Mouse (Mus musculus): ENCODE data around the gene Akap1.

Gene Akap1

GRCm38 (mm10) chr11:88878011-88878410, 13.6 kb upstream of the Akap1 start:
- no peak for DNase-seq (ENCODE audit: low read depth, low spot score)

GRCm38 (mm10) chr11:88873667-88874030, 9.3 kb upstream of the Akap1 start:
- no peak for DNase-seq (ENCODE audit: low read depth, low spot score)

GRCm38 (mm10) chr11:88873027-88873666, 8.8 kb upstream of the Akap1 start:
- peak; percentile 81 for DNase-seq (ENCODE audit: low read depth, low spot score)

DNA sequence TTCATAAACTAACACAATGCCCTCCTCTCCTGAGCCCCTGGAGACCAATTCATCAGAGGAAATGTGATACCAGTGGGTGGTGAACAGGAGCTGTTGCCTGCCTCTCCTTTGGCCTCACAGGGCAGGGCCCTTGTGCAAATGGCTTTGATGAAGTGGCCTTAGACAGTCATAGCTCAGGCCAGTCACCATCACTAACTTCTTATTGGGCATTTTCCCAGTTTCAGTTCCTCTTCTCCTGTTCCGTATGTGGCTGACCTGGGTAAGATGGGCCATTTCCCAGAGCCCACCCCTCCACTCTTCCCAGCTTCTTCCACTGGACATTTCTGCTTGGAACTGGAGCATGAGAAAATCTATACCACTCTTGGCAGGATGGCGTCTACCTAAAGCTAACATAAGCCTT, 5.1 kb upstream of the Akap1 start:
- DNase-seq (ENCODE audit: low read depth, low spot score) = no peak

DNA sequence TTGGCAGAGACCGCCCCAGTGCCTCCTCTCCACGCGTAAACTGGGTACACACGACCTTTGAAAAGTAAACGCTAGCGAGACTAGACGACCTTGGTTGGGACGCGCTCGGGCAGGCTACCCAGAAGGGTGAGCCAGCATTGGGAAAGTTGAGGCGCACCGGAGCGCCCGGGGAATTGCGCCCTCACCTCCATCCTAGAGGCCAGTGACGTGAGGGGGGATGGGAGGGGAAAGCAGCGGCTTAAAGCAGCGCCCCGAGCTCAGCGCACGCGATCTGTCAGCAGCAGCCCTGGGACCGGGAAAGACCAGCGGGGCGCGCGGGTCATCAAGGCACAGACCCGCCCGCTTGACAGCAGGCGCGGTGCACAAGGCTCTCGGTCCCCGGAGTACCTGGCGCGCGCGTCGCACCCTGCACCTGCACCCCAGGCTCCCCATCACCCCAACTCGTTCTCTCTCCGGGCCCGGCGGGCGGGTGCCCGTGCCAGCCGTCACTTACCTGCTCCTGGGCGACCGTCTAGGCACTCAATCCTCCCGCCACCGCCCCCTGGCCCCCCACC, 405 bp downstream of the Akap1 start:
- DNase-seq (ENCODE audit: low read depth, low spot score) = no peak

- DNase-seq (ENCODE audit: low read depth, low spot score) = no peak
Measured at GRCm38 (mm10) chr11:88863071-88863903, 1.1 kb downstream of the Akap1 start.

- DNase-seq (ENCODE audit: low read depth, low spot score) = no peak
Measured at GRCm38 (mm10) chr11:88862355-88862754, 2.0 kb downstream of the Akap1 start.

- DNase-seq (ENCODE audit: low read depth, low spot score) = no peak
Measured at GRCm38 (mm10) chr11:88861060-88861459, 3.3 kb downstream of the Akap1 start.

- DNase-seq (ENCODE audit: low read depth, low spot score) = no peak
Measured at GRCm38 (mm10) chr11:88860641-88861040, 3.7 kb downstream of the Akap1 start.

GRCm38 (mm10) chr11:88857311-88858005, 6.9 kb downstream of the Akap1 start:
- no peak for DNase-seq (ENCODE audit: low read depth, low spot score)

- DNase-seq (ENCODE audit: low read depth, low spot score) = no peak
Measured at GRCm38 (mm10) chr11:88856383-88856782, 8.0 kb downstream of the Akap1 start.

- DNase-seq (ENCODE audit: low read depth, low spot score) = no peak
Measured at GRCm38 (mm10) chr11:88855795-88856194, 8.6 kb downstream of the Akap1 start.

- no peak for DNase-seq (ENCODE audit: low read depth, low spot score)
Measured at GRCm38 (mm10) chr11:88853588-88853987, 10.8 kb downstream of the Akap1 start.

DNA sequence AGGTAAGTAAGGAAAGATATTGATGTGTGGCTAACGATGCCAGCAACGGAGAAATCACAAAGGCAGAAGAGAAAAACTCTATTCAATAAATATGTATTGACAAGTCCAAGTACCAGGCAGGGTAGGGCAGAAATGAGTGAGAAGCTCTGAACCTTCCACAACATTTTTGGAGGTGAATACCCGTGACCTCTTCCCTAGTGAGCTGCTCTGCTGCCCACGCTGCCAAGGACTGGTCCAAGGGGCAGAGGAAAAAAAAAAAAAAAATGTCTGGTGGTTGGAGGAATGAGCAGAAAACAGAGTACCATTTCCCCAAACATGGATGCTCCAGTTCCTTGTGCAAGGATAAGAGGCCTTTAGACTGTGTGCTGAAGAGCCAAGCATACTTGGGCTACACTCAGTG, 11.6 kb downstream of the Akap1 start:
- no peak for DNase-seq (ENCODE audit: low read depth, low spot score)

GRCm38 (mm10) chr11:88851049-88851825, 13.1 kb downstream of the Akap1 start:
- DNase-seq (ENCODE audit: low read depth, low spot score) = no peak

GRCm38 (mm10) chr11:88849732-88850131, 14.7 kb downstream of the Akap1 start:
- no peak for DNase-seq (ENCODE audit: low read depth, low spot score)

GRCm38 (mm10) chr11:88849284-88849683, 15.1 kb downstream of the Akap1 start:
- no peak for DNase-seq (ENCODE audit: low read depth, low spot score)

DNA sequence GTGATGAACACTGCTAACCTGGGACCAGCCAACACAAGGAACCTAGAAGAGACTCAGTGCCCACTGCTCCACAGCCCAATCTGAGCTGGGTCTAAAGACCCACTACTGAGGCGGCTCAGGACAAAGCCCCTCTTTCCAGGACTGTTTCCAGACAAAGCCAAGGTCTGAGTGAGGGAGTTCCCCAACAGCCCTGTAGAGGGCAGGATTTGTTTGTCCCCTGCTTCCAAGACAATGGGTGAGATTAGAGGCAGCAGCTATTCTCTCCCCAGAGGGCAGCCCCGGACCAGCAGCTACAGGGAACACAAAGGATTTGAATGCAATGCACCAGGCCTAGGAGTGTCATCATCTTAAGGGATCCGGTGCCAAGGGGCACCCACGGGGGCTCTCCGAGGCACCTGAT, 15.8 kb downstream of the Akap1 start:
- no peak for DNase-seq (ENCODE audit: low read depth, low spot score)

- no peak for DNase-seq (ENCODE audit: low read depth, low spot score)
Measured at GRCm38 (mm10) chr11:88847281-88848006, 16.9 kb downstream of the Akap1 start.

GRCm38 (mm10) chr11:88844384-88844783, 20.0 kb downstream of the Akap1 start:
- DNase-seq (ENCODE audit: low read depth, low spot score) = no peak

- no peak for DNase-seq (ENCODE audit: low read depth, low spot score)
Measured at GRCm38 (mm10) chr11:88843305-88843704, 21.1 kb downstream of the Akap1 start.

All from retina, adult 2 months (tissue).